Mouse (Mus musculus): ENCODE results near the gene 1700069L16Rik.

GRCm38 (mm10) chr5:113674851-113675250 lies 49.7 kb downstream of the 1700069L16Rik start:
- TF ChIP-seq CTCF (IDR thresholded peaks at IDR 0.05; ENCODE audit: low read depth, low read length) (no peak), POLR2A (IDR thresholded peaks at IDR 0.05; ENCODE audit: extremely low read depth, insufficient read depth, low read length) (no peak)

Data from liver, adult 2 months (tissue).